Mouse (Mus musculus): ENCODE results near the gene Tacc2.

Tacc2 gene

GRCm38 (mm10) chr7:130812407-130812806, 235.2 kb downstream of the Tacc2 start:
- no peak for DNase-seq (ENCODE audit: extremely low spot score, low spot score)
